Mouse (Mus musculus) hindbrain, embryonic 13.5 days (tissue): Measurements from ENCODE around the gene Tas2r109. TPM values are rescaled to one million over a fixed set of nuclear protein-coding genes. Genes with fewer than 3 reads are reported as not detected.
"Not testable (repeated sequence)": the region's sequence is repeated elsewhere in the genome, so short reads cannot be mapped to it uniquely, and the experiment has no call there.

Experiments
- ATAC-seq: fragments of 200-750 bp; cut with Nextera tagmentation; 2 replicates; pipeline ENCODE4 v1.8.0; 2017; ENCODE audit warnings: moderate TSS enrichment; ENCODE audit not compliant: low FRiP score
- H3K27ac ChIP-seq: fragments of 300-500 bp; sonication (generic); 2 replicates; pipeline ENCODE4 v1.5.1; 2015; ENCODE audit warnings: inconsistent platforms, mild to moderate bottlenecking, moderate library complexity
- H3K27me3 ChIP-seq: fragments of 300-500 bp; sonication (generic); 2 replicates; pipeline ENCODE4 v1.6.1; 2015; ENCODE audit warnings: mild to moderate bottlenecking, inconsistent platforms
- H3K36me3 ChIP-seq: fragments of 300-500 bp; sonication (generic); 2 replicates; pipeline ENCODE4 v1.6.1; 2015; ENCODE audit warnings: mild to moderate bottlenecking, inconsistent platforms
- H3K4me1 ChIP-seq: fragments of 300-500 bp; sonication (generic); replicated peaks from 2 replicates; pipeline ENCODE4 v1.6.1; 2015; ENCODE audit warnings: inconsistent platforms
- H3K4me2 ChIP-seq: fragments of 300-500 bp; sonication (generic); 2 replicates; pipeline ENCODE4 v1.6.1; 2015; ENCODE audit warnings: inconsistent platforms, mild to moderate bottlenecking, moderate library complexity
- H3K4me3 ChIP-seq: fragments of 300-500 bp; sonication (generic); 2 replicates; pipeline ENCODE4 v1.5.1; 2015; ENCODE audit warnings: mild to moderate bottlenecking, inconsistent platforms
- H3K9ac ChIP-seq: fragments of 300-500 bp; sonication (generic); 2 replicates; pipeline ENCODE4 v1.6.1; 2015; ENCODE audit warnings: mild to moderate bottlenecking, inconsistent platforms
- H3K9me3 ChIP-seq: fragments of 300-500 bp; sonication (generic); 2 replicates; pipeline ENCODE4 v1.6.1; 2016; ENCODE audit warnings: inconsistent platforms
- whole genome bisulfite sequencing: fragments of 180-500 bp; shearing (Covaris S2); methylation state at CpG from one replicate; pipeline ENCODE4 v1.1.7; 2015; 5-methylcytosine and 5-hydroxymethylcytosine counted together
- polyA plus RNA-seq: library from polyadenylated mRNA; unstranded; fragments of >200 nt; fragmentation: Nextera tagmentation; extraction: Ambion mirVana; gene quantifications from 2 replicates; pipeline ENCODE4 v1.2.1, GENCODE M21; 2015

Tas2r109 gene
- polyA plus RNA-seq: not detected in 2 replicates

GRCm38 (mm10) chr6:132980865-132981264 is at the start of gene Tas2r109:
TSS of gene Tas2r109 (minus strand) at chr6:132980965.
- H3K27ac ChIP-seq: no peak within 1 kb of the TSS
- H3K9ac ChIP-seq: no peak within 1 kb of the TSS
- no peaks in the 10 kb centered on the region for H3K36me3 ChIP-seq
- H3K27me3 ChIP-seq: no peaks in the 10 kb centered on the region
- no peak within 1 kb of the TSS for H3K4me2 ChIP-seq
- H3K9me3 ChIP-seq: no peaks in the 10 kb centered on the region
- no peak within 1 kb of the TSS for H3K4me3 ChIP-seq
- no peak for ATAC-seq
- 73% methylated on average over 2 of the region's 2 CpGs for WGBS
- H3K4me1 ChIP-seq: no peaks in the 10 kb centered on the region

DNA sequence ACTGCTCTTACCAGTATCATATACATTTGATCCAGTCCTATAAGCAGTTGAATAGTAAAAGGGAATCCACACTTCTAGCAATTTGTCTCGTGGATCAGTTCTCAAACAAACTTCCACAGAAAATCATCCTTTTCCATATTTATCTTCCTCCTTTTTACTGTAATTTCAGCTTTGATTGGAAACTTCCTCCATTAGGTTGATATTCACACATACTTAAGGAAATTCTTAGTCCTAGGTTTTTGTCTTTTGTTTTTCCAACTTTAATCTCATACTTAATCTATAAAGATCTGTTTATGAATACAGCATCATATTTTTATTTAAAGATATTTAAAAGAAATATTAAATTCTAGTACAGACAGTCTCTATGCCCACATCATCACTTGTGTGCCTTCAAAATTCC is 22.9 kb downstream of the Tas2r109 start, which contains the start of gene Tas2r131:
Tas2r131 (minus strand) TSS at position 101 of the 400 bp plus-strand sequence.
- 69% methylated on average over 1 of the region's 1 CpGs for WGBS
- H3K27ac ChIP-seq: no peak within 1 kb of the TSS
- no peaks in the 10 kb centered on the region for H3K36me3 ChIP-seq
- ATAC-seq: no peak
- H3K9ac ChIP-seq: no peak within 1 kb of the TSS
- H3K27me3 ChIP-seq: no peaks in the 10 kb centered on the region
- H3K4me3 ChIP-seq: no peak within 1 kb of the TSS
- H3K4me1 ChIP-seq: no peaks in the 10 kb centered on the region
- H3K4me2 ChIP-seq: no peak within 1 kb of the TSS
- H3K9me3 ChIP-seq: no peaks in the 10 kb centered on the region

- Histone ChIP-seq H3K4me2 (no peak within 1 kb of the TSS), H3K27ac (no peak within 1 kb of the TSS), H3K9ac (no peak within 1 kb of the TSS), H3K27me3 (no peaks in the 10 kb centered on the region), H3K4me3 (no peak within 1 kb of the TSS), H3K36me3 (no peaks in the 10 kb centered on the region), H3K9me3 (no peaks in the 10 kb centered on the region), H3K4me1 (no peaks in the 10 kb centered on the region)
- ATAC-seq: no peak
- WGBS: 83% methylated on average over 2 of the region's 2 CpGs
These were observed 30.0 kb downstream of the Tas2r109 start, which contains the start of gene Tas2r129 for GRCm38 (mm10) chr6:132950802-132951201. TSS of gene Tas2r129 (plus strand) at chr6:132951102.

DNA sequence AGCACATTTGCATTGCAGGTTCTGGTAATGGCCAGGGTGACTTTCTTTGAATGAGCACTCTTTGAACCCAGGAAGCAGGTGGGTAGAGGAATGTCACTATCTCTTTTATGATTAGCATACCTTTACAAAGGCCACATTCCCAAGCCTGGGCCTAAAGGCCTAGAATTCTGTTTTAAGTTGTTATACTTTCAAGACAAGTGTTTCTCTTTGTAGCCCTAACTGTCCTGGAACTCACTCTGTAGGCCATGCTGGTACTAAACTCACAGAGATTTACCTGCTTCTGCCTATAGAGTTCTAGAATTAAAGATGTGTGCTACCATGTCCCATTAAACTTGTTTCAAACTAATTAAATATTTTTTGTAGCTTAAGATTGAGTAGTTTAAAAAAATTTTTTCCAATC is 39.4 kb downstream of the Tas2r109 start:
- not testable (repeated sequence) for H3K27me3 ChIP-seq, H3K9ac ChIP-seq, H3K27ac ChIP-seq, H3K36me3 ChIP-seq, H3K4me3 ChIP-seq, H3K4me2 ChIP-seq, H3K9me3 ChIP-seq, H3K4me1 ChIP-seq, ATAC-seq

Other genes with a start within 250 kb of the Tas2r109 start
- not detected in 2 replicates for gene Tas2r115, start 242.9 kb downstream of the Tas2r109 start, polyA plus RNA-seq
- gene Tas2r124, start 226.2 kb downstream of the Tas2r109 start, polyA plus RNA-seq: not detected in 2 replicates
- not detected in 2 replicates for gene Tas2r102, start 218.8 kb downstream of the Tas2r109 start, polyA plus RNA-seq
- gene Tas2r136, start 202.8 kb downstream of the Tas2r109 start, polyA plus RNA-seq: not detected in 2 replicates
- gene Tas2r117, start 178.1 kb downstream of the Tas2r109 start, polyA plus RNA-seq: not detected in 2 replicates
- not detected in 2 replicates for gene Tas2r123, start 133.8 kb downstream of the Tas2r109 start, polyA plus RNA-seq
- not detected in 2 replicates for gene Tas2r116, start 125.5 kb downstream of the Tas2r109 start, polyA plus RNA-seq
- gene Tas2r110, start 113.0 kb downstream of the Tas2r109 start, polyA plus RNA-seq: not detected in 2 replicates
- gene Tas2r113, start 88.0 kb downstream of the Tas2r109 start, polyA plus RNA-seq: not detected in 2 replicates
- gene Tas2r125, start 71.3 kb downstream of the Tas2r109 start, polyA plus RNA-seq: not detected in 2 replicates
- not detected in 2 replicates for gene Tas2r129, start 29.9 kb downstream of the Tas2r109 start, polyA plus RNA-seq
- not detected in 2 replicates for gene Tas2r131, start 23.0 kb downstream of the Tas2r109 start, polyA plus RNA-seq
- gene Tas2r103, start 56.1 kb upstream of the Tas2r109 start, polyA plus RNA-seq: not detected in 2 replicates
- not detected in 2 replicates for gene Tas2r140, start 74.9 kb upstream of the Tas2r109 start, polyA plus RNA-seq
- gene Smim10l1, start 123.9 kb upstream of the Tas2r109 start, polyA plus RNA-seq: 133 and 138 TPM in 2 replicates